Mouse (Mus musculus) embryo, embryonic 11.5 days (tissue): Measurements from ENCODE around the gene Snd1.
A peak's percentile ranks its signal among the peaks of the same experiment; 100 is the strongest.

Source experiments
- DNase-seq: peaks from one replicate; pipeline ENCODE4 v3.0.0-alpha.2; 2012; ENCODE audit warnings: low read depth, low spot score

The Snd1 gene

DNA sequence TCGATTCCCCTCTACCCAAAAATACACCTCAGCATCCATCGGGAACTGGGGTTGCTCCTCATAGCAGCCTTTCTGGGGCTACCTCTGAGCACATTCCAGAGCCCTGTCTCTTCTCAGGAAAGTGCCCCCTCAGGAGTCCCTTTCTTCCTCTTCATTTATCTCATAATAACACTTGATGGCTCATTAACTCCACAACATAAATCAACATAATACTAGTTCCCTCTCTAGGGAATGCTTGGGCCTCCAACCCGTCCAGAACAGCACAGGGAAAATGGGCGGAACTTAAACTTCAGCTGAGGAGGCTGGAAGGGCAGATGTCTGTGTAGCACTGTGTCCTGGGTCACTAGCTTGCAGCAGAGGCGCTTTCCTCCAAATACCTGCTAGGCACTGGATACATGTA, 488.2 kb downstream of the Snd1 start:
- DNase-seq = no peak

DNA sequence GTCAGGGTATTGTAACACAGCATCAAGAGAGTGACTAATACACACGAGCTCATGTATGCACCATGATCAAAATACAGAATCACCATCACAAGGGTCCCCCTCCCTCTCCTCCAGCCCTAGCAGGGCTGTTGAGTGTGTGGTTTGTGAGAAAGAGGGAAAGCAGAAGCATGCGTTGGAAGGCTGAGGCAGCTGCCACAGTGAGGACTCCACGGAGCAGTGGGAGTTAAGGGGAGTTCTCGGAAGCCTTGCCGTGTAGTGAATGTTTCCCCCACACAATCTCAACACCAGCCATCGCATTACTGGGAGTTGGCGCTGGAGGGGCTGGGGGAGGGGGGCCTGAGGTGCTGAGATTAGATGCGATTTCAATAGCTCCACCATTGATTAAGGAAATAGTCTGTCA, 490.3 kb downstream of the Snd1 start:
- no peak for DNase-seq

DNA sequence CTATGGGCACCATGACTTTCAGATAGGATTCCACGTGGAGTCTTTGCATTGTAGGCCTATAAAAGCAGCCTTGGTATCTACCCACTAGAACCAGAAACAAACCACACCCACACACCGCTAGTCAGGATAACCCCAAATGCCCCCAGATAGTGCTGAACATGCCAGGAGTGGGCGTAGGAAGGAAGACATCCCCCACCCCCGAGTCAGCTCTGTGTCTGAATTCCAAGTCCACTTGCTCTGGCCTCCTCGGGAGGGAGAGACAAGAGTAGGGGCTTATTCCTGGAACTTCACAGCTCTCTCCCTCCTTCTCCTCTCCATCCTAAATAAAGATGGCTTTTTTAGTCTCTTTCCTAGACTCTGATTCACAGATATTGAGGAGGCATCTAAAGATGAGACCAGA, 494.7 kb downstream of the Snd1 start:
- DNase-seq = no peak

DNA sequence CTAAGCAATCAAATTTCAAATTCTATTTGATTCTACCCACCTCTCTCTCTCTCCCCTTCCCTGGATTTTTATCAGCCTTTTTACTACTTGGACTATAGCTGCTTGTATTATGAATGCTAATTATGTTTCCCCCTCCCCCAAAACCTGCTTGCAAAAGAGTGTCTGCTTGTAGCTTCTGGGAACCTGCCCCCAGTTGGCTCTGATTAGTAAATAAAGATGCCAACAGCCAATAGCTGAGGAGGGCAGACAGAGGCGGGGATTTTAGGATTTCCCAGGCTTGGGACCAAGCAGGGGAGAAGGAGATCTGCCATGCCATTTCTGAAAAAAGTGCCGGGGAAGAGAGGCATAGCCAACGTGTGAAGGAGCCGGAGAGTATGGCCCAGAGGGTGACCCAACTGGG, 495.8 kb downstream of the Snd1 start:
- no peak for DNase-seq

DNA sequence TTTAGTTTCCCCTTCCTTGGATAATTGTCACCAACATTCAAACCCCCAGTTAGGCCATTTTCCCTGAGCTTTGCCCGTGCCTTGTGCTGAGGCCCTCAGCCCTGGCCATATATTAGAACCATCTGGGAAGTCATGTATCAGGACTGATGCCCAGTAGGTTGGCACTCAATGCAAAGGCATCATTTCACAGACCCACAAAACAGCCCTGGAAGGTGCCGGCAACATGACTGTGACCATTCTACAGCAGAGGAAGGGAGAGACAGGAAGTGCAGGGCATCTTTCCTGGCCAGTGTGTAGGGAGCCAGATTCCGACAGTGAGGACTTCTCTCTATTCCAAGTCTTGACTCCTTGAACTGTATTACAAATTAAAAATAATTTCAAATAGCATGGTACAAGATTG, 499.6 kb downstream of the Snd1 start:
- DNase-seq = no peak

DNA sequence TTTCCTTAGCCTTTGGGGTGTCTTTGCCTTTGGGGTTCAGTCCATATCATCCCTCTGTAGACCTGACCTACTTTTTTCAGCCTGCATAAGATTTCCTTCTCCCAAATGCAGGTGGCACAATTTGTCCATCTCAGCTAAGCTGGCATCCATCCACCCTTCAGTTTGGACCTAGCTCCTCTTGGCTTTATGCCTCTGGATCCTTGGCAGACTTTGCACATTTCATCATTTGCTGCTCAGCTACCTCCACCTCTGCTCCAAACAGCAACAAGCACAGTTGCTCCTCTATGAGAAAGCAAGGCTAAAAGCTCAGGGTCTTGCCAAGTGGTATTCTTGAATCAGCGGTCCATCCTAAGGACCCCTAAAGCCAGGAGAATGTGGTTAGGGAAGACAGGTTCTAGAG, 500.2 kb downstream of the Snd1 start:
- no peak for DNase-seq

DNA sequence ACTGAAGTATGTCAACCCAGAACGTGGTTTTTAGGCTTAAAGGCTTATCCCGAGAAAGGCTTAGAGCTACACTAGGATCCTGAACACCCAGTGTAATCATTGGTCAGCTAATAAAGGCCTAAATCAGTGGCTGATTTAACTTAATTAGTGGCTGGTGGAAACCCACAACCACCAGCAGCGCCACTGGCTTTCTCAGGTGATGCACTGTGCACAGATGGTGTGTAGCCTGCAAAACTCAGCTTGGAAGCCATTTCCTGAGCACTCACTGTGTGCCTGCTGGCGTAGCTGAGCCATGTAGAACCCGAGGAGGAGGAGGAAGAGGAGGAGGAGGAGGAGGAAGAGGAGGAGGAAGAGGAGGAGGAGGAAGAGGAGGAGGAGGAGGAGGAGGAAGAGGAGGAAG, 503.1 kb downstream of the Snd1 start:
- DNase-seq = no peak

DNA sequence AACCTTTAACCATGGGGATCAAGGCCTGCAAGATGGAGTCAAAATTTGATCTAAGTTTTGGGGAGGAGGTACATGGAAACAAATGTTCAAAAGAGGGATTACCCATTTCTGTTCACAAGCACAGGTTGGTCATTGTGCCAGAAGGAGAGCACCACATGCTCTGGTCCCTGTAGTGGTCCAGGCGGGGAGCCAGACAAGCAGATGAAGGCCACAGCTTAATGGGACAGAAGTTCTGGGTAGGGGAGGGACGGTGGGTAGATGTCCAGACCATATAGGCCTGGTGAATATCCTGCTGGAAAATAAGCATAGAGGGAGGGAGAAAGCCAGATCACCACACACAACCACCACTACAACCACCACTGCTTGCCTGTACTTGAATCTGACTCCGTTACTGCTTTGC, 503.9 kb downstream of the Snd1 start:
- DNase-seq = no peak

DNA sequence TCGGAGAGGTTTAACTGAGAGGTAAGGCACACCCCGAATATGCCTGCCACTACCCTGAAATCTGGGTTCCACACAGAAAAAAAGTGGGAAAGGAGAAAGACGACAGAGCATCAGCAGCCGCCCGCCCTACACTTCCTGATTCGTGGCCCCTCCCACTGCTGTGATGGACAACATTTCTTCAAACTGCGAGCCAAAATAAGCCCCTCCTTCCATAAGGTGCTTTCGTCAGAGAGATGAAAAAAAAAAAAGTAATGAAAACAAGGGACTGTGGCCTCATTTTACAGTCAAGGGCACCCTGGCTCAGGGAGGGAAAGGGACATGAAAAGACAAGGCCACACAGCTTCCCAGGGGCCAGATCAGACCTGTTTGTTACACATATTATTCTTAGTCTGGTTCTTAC, 504.6 kb downstream of the Snd1 start:
- DNase-seq = no peak

DNA sequence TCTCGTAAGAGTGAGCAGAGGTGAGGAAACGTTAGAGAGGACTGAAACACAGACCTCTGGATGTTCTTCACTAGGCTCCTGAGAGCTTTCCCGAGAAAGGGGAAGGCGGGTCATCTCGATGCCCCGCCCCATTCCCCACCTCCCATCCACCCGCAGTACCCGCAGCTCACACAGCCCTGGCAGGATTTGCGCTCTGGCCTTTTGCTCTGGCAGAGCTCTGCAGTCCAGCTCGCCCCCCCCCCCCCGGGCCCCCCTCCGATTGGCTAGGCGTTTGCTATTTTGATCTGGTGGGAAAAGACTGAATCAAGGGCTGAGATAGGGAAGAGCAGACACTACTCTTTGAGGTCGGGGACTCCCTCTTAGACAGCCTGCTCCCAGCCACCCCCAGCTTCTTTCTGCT, 505.3 kb downstream of the Snd1 start:
- no peak for DNase-seq

DNA sequence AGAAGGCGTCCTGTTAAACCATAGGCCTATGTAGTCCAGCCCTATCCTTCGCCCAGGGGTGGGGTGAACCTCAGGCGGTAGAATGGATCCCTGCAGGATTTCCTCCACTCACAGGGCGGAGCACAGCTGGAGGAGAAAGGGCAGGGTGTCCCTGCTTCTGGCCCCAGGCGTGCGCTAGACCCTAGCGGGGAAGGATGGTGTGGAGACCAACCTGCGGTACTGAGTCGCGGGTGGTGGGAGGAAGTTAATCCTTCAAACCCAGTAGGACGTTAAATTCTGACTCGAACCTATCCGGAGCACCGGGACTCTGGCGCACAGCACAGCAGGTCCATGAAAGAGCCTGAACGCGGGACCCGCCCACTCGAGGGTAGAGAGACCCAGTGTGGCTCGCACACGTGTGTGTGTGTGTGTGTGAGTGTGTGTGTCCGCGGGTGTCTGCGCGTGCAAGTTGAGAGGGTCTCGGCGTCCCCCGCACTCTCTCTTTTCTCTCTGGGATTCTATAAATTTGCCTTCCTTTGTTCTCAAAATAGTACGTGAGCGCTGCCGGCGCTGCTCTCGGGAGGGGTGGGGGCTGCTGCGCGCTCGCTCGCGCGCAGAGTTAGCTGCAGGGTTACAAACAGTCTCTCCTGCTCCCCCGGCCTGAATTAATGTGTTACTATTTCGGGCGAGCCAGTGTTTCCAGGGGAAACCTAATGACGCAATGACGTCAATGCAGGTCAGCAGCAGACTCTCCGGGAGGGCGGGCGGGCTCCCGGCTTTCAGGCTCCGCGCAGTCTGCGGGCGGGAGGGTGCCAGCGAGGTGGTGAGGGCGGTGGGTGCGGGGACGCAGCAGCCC, 506.0 kb downstream of the Snd1 start:
- DNase-seq = peak; percentile 32

DNA sequence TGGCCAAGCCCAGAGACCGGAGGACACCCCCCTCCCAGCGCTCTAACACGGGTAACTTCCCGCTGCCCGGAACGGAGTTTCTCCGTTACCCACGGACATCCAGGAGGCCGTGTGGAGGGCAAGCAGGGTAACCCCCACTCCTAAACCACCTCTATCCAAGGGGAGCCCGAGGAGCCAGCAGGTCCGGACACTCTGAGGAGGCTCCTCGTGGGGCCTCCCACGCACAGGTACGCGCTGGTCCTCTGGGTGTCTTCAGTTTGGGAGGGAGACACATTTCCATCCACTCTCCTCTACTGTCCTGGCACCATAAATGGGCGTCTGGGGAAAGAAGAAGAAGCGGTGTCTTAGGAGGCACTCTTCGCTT, 506.6 kb downstream of the Snd1 start:
- DNase-seq = no peak

DNA sequence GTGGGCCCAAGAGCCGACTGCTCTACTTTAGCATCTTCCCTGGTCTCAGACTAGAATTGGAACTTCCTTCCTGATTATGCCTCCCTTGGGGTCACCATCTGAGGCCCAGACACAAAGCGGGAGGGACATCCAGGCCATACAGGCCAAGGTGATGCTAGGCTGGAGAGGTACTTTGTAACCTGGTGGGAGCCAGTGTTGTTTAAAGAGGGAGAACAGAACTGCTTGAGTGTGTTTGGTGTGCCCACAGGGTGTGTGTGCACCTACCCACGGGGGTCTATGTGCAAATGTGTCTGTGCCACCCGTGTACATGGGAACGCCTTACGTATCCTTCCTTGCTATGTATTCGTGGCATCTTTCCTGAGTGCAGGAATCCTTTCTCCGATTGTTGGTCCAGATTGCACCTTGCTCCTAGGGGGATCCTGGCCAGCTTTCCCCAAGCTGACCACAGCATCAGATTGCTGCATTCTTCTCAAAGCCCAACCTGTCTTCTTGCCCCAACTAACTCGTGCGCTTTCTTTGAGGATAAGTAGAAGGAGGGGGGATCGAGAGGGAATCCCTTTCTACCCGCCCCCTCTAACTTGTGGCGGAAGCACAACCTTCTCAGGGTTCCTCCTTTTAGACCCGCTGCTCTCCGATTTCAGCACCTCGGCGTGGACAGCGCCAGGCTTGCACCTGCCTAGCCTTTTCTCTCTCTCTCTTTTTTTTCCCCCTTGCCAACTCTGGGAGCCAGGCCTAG, 507.2 kb downstream of the Snd1 start:
- DNase-seq = peak; percentile 71

DNA sequence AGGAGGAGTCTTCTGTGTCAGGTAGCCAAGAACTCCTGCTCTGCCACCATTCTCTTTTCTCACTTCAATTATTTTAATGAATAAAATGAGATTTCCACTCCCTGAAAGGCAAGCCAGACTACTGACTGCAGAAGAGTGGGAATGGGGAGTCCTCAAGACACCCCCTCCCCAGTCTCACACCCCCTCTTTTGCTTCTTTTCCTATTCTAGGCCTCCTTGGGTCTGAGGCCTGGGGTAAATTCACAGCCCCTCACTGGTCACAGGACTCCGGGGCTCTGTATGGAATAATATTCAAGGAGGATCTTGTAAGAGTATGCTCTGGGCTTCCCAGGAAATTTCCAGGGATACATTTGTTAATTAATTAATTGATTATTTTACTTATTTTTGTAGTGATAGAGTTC, 507.9 kb downstream of the Snd1 start:
- DNase-seq = no peak
